Mouse (Mus musculus) lung, adult 2 months (tissue): ENCODE data around the gene Steap2. TPM values are rescaled to one million over a fixed set of nuclear protein-coding genes. Genes with fewer than 3 reads are reported as not detected.

Experiments used
- DNase-seq: peaks from one replicate; pipeline ENCODE4 v3.0.0; 2022
- H3K4me1 ChIP-seq: fragments of 200-500 bp; 2 replicates; pipeline ENCODE4 v1.6.1; 2011; ENCODE audit warnings: low read length; ENCODE audit not compliant: control insufficient read depth, insufficient read depth
- H3K4me3 ChIP-seq: fragments of 200-500 bp; replicated peaks from 2 replicates; pipeline ENCODE3; 2011; ENCODE audit warnings: low read depth, mild to moderate bottlenecking, control low read depth, low read length; ENCODE audit errors: extremely low read depth
- CTCF ChIP-seq: fragments of 200-500 bp; IDR thresholded peaks from 2 replicates; pipeline ENCODE4 v1.5.1; 2011; ENCODE audit warnings: mild to moderate bottlenecking, low read length, control low read depth; ENCODE audit not compliant: insufficient read depth
- POLR2A ChIP-seq: fragments of 200-500 bp; IDR thresholded peaks from 2 replicates; pipeline ENCODE4 v1.6.1; 2011; ENCODE audit warnings: low read depth, mild to moderate bottlenecking, control low read depth, low read length, borderline replicate concordance; ENCODE audit errors: extremely low read depth
- WGBS: fragments of 180-500 bp; shearing (Covaris S2); methylation state at CpG from one replicate; pipeline ENCODE4 v1.1.7; 2018; 5-methylcytosine and 5-hydroxymethylcytosine counted together
- polyA plus RNA-seq: library from polyadenylated mRNA; depleted of rRNA; stranded (reverse); fragments of >200 nt; gene quantifications from 2 replicates; pipeline ENCODE4 v1.2.3, GENCODE M21; 2012

The Steap2 gene
- polyA plus RNA-seq, 1 experiment, result 5.7 TPM

- no peak overlapping the region for H3K4me3 ChIP-seq
- no peak for DNase-seq
- TF ChIP-seq CTCF (no peak), POLR2A (no peak)
- no peaks in the 10 kb centered on the region for H3K4me1 ChIP-seq
These were observed 14.9 kb downstream of the Steap2 start for GRCm38 (mm10) chr5:5679459-5679858.

GRCm38 (mm10) chr5:5676082-5676481 lies 18.3 kb downstream of the Steap2 start:
- Histone ChIP-seq H3K4me1 (no peaks in the 10 kb centered on the region), H3K4me3 (no peak overlapping the region)
- TF ChIP-seq POLR2A (no peak), CTCF (no peak)
- 81% methylated on average over 3 of the region's 3 CpGs for WGBS
- DNase-seq, result no peak

DNA sequence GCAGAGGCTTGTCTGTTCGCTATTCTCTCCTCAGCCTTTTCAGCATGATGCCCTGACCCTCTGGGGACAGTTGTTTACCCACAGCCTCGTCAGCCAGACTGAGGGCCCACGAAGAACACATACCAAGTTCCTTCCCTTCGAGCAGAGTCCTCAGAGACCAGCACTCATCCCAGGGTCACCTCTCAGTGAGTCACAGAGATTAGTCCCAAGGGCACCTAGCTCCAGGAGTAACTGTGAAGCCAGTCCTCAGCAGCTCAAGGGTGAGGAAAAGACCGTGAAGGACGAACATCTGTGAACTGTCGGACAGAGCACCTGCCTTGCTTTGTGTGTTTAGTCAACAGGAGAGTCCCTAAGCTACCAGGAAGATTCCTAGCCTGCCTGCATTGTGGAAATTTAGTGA lies 25.5 kb downstream of the Steap2 start:
- no peak for DNase-seq
- Histone ChIP-seq H3K4me1 (no peaks in the 10 kb centered on the region), H3K4me3 (no peak overlapping the region)
- TF ChIP-seq CTCF, result no peak
- TF ChIP-seq POLR2A, result no peak
- 70% methylated on average over 7 of the region's 7 CpGs for WGBS

DNA sequence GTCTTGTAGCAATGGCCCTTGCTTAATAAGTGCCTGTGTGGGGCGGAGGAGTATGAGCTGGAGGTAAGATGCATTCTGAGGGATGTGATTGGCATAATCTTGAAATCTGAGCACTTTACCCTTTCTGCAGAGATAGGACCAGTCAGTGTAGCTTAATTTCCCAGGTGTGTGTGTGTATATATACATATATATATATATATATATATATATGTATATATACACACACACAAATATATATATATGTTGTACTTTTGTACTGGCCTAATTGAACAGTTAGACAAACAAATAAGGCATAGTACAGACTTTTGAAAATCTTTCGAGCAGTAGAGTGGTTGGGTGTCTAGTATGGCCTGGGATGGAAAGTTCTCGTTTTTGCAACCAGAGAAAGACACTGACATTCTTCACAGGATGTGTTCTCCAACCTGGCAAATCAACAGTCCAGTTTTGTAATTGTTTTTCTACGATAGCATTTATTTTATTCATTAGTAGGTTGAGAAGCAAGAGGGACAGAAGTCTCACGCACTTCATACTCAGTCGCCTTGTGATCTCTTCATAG lies 29.9 kb downstream of the Steap2 start:
- WGBS, result 60% methylated on average over 6 of the region's 6 CpGs
- peak overlapping the region; percentile 76 for H3K4me3 ChIP-seq
- no peak for DNase-seq
- no peaks in the 10 kb centered on the region; the same call in 1 of the 2 replicates for H3K4me1 ChIP-seq
- TF ChIP-seq CTCF, result no peak
- no peak for TF ChIP-seq POLR2A

- 1% methylated on average over 48 of the region's 48 CpGs for WGBS
These were observed 30.6 kb downstream of the Steap2 start, which contains the start of gene Cfap69 for GRCm38 (mm10) chr5:5663655-5664370. Cfap69 (minus strand) TSS chr5:5664239.

DNA sequence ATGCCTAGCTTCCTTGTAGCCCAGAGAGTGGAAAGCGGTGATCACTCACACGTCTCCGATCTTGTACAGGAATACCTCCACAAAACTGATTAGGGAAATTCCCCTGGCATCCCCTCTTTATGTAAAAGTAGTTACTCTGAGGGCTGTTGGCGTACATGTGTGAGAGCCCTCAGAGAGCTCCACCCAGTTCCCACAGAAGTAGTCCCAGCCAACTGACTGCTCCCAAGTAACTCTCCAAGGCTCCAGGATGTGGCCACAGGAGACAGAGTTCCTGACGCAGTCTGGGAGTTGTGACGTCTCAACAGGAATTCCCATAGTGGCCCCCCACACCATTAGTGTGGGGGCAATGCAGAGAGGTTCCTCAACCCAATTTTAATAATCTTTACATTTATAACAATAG lies 31.3 kb downstream of the Steap2 start:
- Histone ChIP-seq H3K4me3 (no peak overlapping the region), H3K4me1 (no peaks in the 10 kb centered on the region; the same call in 1 of the 2 replicates)
- WGBS, result 27% methylated on average over 6 of the region's 6 CpGs
- TF ChIP-seq POLR2A, result no peak
- DNase-seq, result peak; percentile 12

More at GRCm38 (mm10) chr5:5663655-5664370, 30.6 kb downstream of the Steap2 start, which contains the start of gene Cfap69:
- no peaks in the 10 kb centered on the region; the same call in 1 of the 2 replicates for H3K4me1 ChIP-seq
- TF ChIP-seq CTCF, result no peak
- no peak for TF ChIP-seq POLR2A
- peak; percentile 68 for DNase-seq
- H3K4me3 ChIP-seq, result peak within 1 kb of the TSS; percentile 76

GRCm38 (mm10) chr5:5658680-5659079 lies 35.7 kb downstream of the Steap2 start:
- no peak for DNase-seq
- WGBS, result 24% methylated on average over 2 of the region's 2 CpGs
- TF ChIP-seq POLR2A, result no peak
- no peak for TF ChIP-seq CTCF

DNA sequence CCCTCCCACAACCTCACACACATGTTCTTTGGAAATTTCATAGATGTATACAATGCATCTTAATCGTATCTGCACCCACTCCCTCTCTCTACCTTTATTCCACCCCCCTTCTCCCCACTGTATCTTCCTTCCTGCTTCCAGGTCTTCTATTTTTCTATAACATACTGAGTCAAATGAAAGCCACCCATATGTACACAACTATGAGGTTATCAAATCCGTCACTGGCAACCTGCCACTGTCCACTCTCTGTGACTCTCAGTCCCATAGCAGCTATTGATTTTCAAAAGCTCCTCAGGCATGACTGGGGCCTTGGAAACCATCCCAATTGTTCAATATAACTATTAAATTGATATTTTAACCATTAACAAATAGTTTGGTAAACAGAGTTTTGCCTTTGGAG lies 36.4 kb downstream of the Steap2 start:
- 53% methylated on average over 2 of the region's 2 CpGs for WGBS
- no peak overlapping the region for H3K4me3 ChIP-seq
- no peak for TF ChIP-seq POLR2A
- no peak for TF ChIP-seq CTCF
- H3K4me1 ChIP-seq, result no peaks in the 10 kb centered on the region; the same call in 1 of the 2 replicates
- no peak for DNase-seq

More at GRCm38 (mm10) chr5:5658680-5659079, 35.7 kb downstream of the Steap2 start:
- no peak overlapping the region for H3K4me3 ChIP-seq
- H3K4me1 ChIP-seq, result no peaks in the 10 kb centered on the region; the same call in 1 of the 2 replicates

- Histone ChIP-seq H3K4me3 (no peak overlapping the region), H3K4me1 (no peaks in the 10 kb centered on the region)
- 44% methylated on average over 6 of the region's 6 CpGs for WGBS
- DNase-seq, result no peak
- no peak for TF ChIP-seq POLR2A
- no peak for TF ChIP-seq CTCF
These were observed 45.4 kb downstream of the Steap2 start for GRCm38 (mm10) chr5:5648817-5649569.

DNA sequence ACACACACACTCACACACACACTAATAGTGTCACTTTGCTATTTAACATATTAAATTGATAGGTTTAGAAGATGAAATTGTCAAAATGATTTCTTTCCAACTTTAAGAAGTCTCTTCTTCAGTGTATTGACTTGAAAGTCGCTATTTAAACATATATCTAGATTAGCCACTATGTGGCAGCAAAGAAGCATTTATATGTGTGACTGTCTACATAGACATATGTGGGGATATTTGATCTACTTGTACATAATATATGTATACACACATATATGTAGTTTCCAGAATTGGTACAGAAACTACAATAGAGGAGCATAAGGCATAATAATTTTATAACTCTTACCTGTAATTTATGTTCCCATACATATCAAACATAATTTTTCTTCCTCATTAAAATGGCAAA lies 48.2 kb downstream of the Steap2 start:
- WGBS, result 2% methylated on average over 1 of the region's 1 CpGs

More for the DNA sequence above, 48.2 kb downstream of the Steap2 start:
- no peak for DNase-seq
- no peaks in the 10 kb centered on the region for H3K4me1 ChIP-seq
- TF ChIP-seq CTCF (no peak), POLR2A (no peak)
- no peak overlapping the region for H3K4me3 ChIP-seq
